Mouse (Mus musculus): Measurements from ENCODE around the gene Hormad2.
A peak's percentile ranks its signal among the peaks of the same experiment; 100 is the strongest.

Hormad2 gene

DNA sequence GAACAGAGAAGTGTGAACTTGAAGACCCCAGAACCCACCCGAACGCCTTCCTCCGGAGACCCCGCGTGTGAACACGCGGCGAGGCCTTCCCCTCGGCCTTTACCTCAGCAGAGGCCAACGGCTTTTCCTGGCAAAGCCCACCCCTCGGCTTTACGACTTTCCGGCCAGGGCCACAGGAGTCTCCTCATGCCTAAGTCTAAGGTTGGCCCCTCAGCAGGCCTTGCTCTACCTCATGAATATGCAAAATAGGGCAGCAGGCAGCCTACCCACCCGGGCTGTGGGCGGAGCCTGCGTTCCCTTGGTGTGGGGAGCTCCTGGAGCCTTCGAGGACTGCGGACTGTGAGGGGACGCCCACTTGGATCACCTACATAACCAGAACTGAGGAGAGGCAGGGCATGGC is at the start of gene Hormad2:
Gene Hormad2 (minus strand): TSS at position 128 of the 400 bp plus-strand sequence.
- peak; percentile 20 for DNase-seq

DNA sequence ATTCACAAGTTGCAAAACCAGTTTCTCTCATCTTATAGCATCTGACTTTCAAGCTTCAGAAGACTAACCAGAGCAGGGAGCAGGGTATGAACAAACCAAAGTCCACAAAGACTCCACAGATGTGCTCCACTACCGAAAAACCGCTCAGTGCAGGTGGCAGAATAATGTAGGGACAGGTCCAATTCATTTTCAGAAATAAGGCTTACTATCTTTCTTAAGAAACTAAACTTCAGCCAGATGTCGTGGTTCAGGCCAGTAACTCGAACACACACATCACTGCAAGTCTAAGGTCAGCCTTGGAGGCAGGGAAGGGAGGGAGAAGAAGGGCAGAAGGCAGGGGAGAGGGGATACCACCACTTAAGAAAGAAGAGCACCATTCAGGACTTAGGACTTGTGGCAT is 48.3 kb upstream of the Hormad2 start:
- DNase-seq = no peak

DNA sequence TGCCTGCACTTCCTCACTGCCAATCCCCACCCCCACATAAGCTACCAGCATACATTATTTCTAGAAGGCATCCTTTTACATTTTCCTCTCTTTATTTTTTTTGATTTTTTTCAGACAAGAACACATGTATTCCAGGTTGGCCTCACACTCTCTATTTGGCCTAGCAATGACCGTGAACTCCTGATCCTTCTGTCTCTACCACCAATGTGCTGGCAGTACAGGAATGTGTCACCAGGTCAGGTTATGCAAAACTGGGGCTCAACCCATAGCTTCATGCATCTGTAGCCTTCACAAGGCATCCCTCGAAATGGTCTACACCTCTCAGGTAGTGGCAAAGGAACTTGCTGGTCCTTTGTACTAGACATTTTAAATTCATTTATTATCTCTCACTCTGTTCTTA is 47.9 kb upstream of the Hormad2 start:
- no peak for DNase-seq

DNA sequence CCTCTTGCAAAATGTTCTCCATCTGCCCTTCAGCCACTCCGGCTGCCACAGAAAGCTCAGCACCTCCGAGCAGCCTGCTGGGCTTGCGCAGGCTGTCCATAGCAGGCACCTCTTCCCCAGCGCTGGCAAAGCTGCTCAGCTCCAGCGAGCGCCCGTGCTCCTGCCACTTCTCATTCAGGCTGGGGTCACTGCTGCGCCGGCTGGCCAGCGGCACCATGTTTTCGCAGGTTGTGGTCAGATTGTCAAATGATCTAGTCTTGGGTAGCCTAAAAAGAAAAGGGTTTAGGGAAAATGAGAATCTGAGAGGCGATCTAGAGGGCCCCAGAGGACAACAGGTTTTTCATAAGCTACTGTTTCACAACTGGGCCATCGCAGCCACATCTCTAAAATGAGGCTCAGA is 47.5 kb upstream of the Hormad2 start:
- no peak for DNase-seq

DNA sequence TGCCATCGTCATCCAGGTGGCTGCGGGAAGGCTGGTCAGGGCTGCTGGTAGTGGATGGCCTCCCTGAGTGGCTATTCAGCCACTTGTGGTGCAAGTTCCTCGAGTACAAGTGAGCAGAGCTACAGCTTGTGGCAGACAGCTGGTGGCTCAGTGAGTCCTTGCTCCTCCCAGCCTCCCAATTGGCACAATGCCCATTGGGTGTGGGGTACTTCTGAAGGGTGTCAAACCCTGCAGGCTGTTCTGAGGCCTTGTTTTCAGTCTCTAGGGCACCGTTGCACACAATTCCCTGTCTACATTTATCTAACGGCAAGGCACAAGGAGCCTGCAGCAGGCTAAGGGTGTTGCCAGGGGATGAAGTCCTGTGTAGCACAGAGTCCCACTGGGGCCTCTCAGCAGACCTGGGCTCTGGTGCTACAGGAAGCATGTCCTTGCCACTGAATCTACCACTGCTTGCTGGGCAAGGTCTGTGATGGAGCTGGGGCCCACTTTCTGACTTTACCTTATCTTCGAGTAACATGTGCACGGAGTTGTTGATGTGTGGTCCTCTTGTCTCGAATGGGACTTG is 46.6 kb upstream of the Hormad2 start:
- DNase-seq = peak; percentile 66

DNA sequence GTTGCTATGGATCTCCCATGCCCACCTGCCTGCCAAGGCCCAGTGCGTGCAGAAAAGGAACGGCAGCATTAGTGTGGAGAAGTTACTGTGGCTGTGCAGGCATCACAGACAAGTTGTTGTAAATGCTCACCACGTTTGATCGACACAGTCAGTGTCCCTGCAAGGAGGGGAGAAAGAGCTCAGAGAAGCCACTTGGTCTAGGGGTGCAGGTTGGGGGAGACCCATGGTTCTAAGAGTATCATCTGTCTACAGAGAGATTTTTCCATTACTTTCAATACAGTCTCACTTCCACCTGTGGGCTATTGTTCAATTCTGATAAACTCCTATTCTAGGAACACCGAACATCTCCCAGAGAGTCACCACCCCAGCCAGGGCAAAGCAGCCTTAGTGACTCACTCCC is 43.6 kb upstream of the Hormad2 start:
- DNase-seq = no peak

DNA sequence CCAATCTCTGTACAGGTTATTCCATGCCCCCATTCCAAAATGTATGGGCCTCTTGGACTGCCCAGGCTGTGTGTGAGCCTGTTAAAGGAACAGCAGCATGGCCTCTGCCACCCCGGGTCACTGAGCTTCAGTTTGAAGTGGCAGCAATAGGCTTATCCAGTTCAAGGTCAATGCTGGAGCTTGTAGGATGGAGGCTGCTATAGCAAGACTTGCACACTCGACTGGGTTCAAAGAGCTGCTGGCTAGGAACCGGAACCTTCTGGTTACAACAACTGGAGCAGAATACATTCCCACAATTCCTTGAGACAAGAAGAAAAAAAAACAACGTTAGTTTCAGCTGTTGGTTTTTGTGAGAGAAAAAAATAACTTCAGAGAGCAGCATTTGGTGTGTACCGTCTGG is 41.7 kb upstream of the Hormad2 start:
- no peak for DNase-seq

DNA sequence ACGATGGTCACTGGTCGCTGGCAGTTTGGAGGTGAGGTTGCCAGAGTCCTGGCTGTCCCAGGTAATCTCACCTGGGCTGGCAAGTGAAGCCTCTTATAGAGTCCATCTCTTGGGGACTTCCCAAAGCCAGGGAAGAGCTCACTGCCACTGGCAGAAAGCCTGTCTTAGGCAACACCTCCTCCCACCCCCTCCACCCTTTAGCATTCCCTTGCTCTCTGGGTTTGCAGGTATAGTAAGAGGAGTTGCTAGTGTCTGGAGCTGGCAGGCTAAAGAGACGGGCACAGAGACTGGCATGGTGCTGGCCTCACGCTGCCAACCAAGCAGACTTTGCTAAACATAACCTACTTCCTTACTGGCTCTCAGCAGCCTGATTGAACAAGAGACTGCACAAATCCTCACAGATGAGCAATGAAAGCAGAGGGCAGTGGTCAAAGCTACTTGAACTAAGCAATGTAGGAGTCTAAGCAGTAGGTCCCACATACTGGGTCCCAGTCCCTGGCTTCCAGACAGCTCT is 35.3 kb upstream of the Hormad2 start:
- no peak for DNase-seq

DNA sequence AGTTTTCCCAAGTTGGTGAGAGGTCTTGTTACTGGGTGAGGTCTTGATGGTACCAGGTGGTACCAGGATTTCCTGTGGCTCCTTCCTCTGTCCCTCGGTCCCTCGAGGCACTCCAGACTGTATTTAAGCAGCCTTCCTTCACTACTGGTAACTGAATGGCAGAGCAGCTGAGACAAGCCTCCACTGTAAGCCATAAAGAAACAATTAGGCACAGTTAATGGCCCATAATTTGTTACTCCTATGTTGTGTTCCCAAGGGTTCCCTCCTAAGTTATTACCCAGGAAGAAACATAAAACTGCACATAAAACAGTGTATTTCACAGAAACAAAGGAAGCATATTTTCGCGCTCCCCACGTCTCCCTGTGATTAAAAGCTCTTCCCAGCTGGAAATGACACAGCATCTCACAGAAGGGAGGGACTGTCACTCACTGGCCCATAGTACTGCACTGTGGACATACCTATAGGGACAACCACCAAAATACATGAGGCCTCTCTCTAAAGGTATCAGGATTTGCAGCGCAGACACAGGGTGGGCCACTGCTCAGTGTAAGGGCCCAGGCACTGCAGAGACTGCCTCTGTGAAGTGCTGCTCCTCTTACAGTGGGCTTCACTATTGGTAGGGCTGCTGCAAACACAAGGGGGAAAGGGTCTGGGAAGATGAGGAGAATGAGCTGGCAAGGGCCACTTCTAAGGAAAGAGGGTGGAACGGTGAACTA is 31.7 kb upstream of the Hormad2 start:
- DNase-seq = no peak

DNA sequence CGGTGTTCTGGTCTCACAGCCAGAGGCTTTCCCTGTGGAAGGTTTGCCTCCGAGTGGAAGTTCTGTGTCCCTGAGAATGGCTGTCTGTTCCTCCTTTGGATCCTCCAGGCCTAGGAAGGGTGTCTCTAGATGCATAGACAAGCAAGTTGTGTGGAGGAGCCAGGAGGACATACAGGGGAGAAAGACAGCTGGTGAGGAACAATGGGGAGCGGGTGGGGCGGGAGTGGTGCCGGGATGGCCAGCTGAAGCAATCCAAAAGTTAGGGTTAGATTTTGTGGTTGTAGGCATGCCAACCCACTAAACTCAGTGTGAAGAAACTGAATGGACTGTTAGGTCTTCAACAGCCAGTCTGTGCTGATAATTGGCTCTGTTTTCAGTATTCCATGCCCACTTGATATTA is 30.8 kb upstream of the Hormad2 start:
- no peak for DNase-seq

DNA sequence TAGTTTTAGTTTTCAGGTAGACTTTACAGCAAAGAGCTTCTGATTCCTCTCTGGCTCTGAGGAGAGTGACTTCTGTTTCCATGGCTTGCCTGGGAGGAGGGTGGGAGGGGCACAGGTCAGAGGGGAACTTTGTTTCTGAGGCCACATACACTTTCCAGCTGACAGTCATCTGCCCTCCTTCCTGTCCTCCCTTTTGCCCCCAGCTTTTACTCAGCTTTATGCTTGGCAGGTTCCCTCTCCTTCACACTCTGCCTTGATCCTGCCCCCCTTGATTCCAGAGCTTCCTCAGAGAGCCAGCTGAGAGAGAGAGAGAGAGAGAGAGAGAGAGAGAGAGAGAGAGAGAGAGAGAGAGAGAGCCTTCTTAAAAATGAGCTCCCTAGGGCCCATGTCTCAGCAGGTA is 30.3 kb upstream of the Hormad2 start:
- no peak for DNase-seq

DNA sequence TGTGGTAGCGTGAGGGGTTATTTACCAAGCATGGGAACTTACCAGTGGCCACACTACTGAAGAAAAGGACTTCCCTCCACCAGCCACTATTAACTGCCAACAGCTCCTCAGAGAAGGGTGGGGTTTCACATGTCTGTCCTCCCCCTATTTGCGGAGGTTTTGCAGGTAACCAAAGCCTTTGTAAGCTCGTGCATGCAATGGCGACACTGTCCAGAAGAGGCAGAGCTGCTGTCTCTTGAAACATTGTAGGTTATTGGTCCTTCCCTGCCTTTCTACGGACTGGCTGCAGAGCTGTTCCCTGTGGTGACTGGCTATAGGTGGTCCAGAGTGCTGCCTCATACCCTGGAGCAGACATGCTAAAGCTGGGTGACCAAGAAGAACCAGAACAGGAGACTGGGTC is 28.2 kb upstream of the Hormad2 start:
- DNase-seq = no peak

DNA sequence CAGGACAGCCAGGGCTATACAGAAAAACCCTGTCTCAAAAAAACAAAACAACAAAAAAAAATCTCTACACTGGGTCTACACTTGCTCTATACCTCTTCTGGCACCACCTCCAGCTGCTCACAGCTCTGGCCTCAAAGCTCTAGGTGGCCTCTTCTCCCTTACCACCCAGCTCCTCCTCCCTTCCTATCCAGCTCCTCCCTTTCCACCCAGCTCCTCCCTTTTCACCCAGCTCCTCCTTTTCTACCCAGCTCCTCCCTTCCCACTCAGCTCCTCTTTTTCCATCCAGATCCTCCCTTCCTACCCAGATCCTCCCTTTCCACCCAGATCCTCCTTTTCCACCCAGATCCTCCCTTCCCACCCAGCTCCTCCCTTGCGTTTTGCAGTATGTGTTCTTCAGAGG is 26.5 kb upstream of the Hormad2 start:
- no peak for DNase-seq

DNA sequence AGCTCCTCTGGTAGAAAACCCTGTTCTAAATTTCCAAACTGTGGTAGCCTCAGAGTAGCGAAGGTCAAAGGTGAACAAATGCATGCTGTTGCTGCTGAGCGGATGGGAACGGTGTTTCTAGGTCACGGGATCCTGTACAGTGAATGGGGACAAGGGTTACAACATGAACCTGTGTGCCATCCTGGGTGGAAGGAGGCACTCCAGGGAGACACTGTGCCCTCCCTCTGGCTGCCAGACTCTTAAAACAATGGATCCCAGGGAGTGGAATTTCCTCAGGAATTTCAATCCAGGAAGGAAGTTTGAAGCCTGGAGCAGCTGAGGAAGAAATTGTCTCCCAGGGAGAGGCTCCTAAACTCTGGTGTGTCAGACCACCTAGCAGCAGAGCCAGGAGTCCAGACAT is 25.3 kb upstream of the Hormad2 start:
- DNase-seq = peak; percentile 42

DNA sequence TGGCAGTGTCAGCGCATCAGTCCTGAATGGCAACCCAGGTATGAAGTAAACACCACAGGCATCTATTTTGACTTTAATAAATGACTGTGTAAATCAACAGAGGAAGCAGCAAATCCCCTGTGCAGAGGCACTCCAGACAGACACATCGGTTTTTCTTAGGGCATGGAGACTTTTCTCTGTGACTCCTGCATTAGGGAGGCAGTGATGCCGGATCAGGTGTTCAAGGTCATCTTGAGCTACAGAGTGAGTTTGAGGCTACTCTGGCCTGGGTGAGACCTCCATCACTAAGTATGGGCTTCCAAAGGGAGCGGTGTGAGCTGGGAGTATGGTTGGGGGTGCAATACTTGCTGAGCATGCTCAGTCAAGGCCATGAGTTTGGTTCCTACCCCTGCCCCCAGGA is 23.7 kb upstream of the Hormad2 start:
- DNase-seq = no peak

DNA sequence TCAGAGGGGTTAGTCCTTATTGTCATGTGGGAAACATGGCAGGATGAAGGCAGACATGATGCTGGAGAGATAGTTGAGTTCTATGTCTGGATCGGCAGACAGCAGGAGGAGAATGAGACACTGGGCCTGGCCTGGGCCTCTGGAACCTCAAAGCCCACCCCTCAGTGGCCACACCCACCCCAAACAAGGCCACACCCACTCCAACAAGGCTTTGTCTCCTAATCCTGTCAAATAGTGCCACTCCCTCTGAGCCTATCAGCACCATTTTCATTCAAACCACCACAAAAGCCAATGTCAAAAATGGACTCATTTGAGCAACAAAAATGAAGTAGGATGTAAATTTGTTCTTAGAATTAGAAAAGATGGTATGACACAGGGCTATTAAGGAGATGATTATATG is 23.3 kb upstream of the Hormad2 start:
- DNase-seq = no peak

DNA sequence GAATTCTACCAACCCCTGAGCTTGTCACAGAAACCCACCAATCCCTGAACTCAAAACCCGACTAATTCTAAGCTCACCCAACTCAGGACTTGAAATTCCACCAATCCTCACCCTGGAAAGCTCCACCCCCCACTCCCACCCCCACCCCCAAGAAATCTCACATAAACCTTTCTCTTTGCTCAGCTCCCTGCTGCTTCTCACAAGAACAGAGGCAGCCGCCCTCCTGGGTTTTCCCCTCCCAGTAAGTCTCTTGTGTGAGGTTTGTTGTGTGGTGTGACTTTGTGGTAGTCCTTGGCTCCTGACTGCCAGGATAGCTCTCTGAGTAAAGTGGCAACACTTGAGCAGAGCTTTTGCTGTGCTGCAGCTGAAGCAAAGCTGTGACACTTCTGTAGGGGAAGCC is 22.0 kb upstream of the Hormad2 start:
- DNase-seq = no peak

DNA sequence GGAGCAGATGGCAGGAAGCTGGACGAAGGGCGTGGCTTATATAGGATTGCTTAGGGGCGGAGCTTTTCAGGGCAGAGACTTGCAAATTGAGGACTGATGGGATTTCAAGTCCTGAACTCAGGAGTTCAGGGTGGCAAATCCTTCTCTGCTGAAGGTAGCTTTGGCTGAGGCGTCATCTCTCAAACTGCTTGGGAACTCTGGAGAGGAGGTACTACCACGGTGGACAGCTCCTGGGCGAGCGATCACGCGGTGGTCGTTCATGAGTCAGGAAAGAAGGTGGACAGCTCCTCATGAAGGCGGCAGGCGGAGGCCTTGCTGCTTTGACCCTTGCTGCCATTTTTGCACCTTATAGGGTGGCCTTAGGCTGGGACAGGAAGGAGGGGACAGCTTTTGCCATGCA is 20.2 kb upstream of the Hormad2 start:
- no peak for DNase-seq

DNA sequence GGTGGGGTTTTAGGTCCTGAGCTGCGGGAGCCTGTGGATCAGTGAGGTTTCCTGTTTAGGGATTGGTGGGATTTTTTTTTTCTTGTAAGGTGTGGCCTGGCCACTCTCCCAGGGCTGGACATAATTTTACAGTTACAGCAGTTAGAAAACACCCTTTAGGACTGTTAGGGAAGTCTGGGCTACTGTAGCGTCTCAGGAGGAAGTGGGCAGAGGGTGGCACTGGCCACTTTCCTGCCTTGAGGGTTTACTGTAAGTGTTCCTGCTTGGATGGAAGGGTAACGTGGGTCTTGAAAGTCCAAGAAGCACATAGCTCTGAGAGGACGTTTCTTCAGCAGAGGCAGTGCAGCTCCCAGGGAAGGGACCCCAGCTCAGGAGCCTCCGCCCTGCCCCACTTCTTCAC is 19.7 kb upstream of the Hormad2 start:
- DNase-seq = no peak

DNA sequence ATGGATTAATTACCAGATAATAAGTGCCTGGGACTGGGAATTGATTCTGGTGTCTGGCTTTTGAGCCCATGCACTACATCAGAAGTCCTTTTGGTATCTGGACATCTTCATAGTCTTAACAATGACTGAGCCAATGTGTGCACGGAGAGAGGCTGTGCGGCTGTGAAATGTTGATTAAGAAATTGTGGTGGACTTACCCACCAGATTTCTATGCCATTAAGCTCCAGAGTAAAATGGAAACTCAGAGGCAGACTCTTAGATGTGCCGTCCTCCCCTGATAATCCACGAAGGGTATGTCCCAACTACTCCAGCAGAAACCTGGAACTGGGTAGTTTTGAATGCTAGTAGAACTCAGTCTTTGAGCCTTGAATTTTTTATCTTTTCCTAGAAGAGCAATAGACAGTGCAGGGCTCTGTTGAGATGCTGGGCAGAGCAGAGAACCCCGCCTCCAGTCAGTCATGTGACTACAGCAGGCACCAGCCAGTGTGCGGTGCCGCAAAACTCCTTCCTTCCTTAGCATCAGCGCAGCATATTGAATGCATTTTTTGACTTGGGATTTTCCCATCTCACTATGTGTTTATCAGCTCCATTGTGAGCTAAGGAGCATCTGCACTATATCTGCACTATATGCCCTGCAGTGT is 14.1 kb upstream of the Hormad2 start:
- no peak for DNase-seq

DNA sequence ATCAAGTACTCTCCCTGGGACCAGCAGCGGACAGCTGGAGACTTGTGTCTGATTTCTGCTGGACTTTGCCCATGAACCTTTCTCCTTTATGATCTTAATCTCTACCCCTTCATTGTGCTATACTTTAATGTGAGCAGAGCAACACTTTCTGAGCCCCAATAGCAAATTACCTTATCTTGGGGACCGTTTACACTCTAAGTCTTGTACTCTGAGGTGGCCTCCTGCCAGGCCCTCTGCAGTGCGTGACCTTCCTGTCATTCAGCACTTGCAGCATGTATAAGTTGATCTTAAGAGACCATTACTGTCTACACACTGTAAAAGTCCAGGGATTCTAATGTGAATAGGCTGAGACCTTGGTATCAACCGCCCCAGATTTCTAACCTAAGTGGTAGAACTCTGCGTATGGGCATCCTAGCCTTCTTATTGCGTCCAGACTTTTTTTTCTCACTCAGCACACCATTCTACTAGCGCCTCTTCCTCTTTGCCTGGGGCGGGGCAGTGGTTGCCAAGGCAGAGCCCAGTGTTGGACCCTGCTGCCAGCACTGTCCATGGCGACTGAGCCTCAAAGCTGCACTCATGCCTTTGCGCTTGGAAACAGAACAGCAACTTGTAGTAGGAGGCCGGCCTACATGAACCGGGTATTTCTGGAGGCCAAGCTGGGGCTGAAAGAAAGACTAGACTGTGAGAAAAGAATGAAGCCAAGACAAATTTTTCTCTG is 11.7 kb upstream of the Hormad2 start:
- DNase-seq = no peak

DNA sequence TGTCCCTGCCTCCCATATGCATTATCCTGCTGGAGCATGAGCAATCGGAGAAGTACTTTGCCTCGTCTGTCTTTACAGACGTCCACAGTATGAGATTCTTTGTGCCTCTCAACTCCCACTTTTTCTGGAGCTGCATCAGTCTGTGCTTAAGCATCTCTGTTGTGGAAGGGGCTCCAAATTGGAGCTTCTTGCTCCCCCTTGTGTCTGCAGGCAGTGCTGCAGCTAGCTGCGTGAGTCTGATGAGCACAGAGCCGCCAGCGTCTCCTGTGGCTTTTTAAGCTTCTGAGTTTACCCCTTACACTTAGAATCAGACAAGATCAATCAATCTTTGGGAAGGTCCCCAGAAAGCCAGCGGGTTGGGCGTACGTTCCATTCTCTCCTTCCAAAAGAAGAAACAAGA is 10.2 kb upstream of the Hormad2 start:
- DNase-seq = peak; percentile 75

DNA sequence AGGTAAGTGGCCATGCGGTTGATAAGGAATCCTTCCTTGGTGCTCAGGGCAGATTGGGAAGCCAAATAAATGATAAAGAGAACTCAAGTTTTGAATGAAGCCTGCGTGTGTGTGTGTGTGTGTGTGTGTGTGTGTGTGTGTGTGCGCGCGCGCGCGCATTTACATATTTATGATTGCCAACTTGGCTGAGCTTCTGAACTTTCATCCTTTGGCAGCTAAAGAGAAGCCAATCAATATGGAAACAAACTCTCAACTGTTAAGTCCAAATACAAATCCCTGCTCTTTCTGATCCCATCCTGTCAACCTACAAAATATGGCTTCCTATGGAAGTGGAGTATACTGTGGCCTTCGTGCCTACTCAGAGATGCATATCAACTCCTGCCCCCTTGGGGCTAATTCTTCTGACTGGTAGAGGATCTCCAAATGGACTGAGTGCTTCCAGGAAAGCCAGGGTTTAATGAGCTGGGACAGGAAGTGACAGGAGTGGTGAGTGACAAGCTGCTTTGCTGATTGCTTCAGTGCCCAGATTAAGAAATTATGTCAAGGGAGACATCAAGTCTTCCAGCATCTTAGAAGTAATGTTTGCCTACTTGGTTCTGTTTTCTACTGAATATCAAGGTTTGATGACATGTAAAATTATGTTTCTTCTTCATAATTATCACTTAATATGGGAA is 5.4 kb upstream of the Hormad2 start:
- DNase-seq = no peak

Data from lung, postnatal 36 days (tissue).